Mouse (Mus musculus) brain, embryonic 14.5 days (tissue): ENCODE measurements around the gene Mybbp1a. TPM values are rescaled to one million over a fixed set of nuclear protein-coding genes. Genes with fewer than 3 reads are reported as not detected.

Experiments used
- DNase-seq: peaks from one replicate; pipeline ENCODE4 v3.0.0-alpha.2; 2011; ENCODE audit warnings: low read depth
- CTCF ChIP-seq: fragments of 200-500 bp; IDR thresholded peaks from 2 replicates; pipeline ENCODE4 v1.5.1; 2012; ENCODE audit warnings: inconsistent platforms, mild to moderate bottlenecking, moderate library complexity, borderline replicate concordance; ENCODE audit not compliant: insufficient read depth, insufficient read length; ENCODE audit errors: extremely low read depth
- POLR2A ChIP-seq: fragments of 200-500 bp; IDR thresholded peaks from 2 replicates; pipeline ENCODE4 v1.6.1; 2012; ENCODE audit warnings: mild to moderate bottlenecking, inconsistent platforms, borderline replicate concordance; ENCODE audit not compliant: poor library complexity, insufficient read depth, insufficient read length, severe bottlenecking; ENCODE audit errors: extremely low read depth
- polyA plus RNA-seq: library from polyadenylated mRNA; depleted of rRNA; stranded (reverse); fragments of >200 nt; gene quantifications from 2 replicates; pipeline ENCODE4 v1.2.3, GENCODE M21; 2012

The Mybbp1a gene
- polyA plus RNA-seq, 1 experiment = 74.7 TPM

DNA sequence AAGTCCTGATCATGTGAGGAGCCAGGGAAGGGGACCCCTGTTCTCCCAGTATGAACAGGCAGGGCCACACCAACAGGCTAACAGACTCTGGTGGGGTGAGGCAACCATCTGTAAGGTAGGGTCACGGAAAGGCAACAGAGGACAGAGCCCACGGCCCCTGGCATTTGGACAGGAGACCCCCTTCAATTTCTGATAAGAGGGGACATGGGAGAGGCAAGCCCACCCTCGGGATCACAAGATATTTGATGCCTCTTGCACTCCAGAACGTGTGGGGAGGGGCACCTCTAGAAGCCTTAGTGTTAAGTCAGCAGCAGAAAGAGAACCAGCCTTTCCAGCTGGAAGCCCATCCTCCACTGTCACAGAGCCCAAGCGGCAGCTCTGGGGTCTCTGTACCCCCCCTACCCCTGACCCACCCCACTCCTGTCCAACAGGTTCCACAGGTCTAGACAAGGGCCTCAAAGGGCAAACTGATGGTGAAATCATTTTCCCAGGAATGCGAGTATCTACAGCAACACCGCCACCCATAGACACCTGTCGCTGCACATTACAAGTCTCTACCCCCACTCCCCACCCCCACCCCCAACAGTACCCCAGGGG is 35.0 kb upstream of the Mybbp1a start:
- no peak for TF ChIP-seq POLR2A
- TF ChIP-seq CTCF = no peak
- DNase-seq = no peak

DNA sequence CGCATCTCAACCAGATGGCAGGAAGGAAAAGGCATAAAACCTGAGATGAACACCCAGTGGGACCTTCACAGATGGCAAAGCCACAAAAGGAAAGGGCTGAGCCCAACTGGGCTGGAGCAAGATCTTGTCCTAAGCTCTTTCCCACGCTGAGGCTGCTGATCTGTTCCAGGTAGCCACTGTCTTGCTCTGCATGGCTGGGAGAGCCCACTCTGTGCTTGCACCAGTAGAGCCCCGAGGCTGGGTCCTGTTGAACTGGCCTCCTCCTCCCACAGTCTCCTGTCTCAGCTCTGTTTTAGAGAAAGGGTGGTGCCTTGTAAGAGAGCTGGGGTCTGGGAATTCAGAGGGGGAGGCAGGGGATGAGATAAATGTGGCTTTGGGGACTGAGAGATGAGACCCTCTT is 34.1 kb upstream of the Mybbp1a start:
- no peak for TF ChIP-seq POLR2A
- TF ChIP-seq CTCF = no peak
- no peak for DNase-seq

DNA sequence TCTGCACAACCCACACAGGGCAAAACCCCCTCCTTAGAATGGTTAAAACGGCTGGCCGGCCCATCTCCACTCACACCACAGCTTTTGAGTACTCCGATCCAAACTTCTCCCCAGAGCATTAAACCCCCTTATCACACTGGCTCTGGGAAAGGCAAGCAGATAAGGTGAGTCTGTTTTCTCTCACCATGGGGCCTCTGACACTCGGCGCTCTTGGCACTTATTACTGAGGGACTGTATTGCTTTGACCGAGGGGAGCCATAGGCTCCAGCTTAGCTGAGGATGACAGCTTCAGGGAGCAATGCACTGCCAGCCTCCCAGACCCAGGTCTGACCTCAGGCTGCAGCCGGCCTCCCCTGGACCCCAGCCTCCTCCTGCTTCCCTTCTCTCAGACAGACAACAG is 33.6 kb upstream of the Mybbp1a start:
- TF ChIP-seq CTCF (no peak), POLR2A (no peak)
- no peak for DNase-seq

DNA sequence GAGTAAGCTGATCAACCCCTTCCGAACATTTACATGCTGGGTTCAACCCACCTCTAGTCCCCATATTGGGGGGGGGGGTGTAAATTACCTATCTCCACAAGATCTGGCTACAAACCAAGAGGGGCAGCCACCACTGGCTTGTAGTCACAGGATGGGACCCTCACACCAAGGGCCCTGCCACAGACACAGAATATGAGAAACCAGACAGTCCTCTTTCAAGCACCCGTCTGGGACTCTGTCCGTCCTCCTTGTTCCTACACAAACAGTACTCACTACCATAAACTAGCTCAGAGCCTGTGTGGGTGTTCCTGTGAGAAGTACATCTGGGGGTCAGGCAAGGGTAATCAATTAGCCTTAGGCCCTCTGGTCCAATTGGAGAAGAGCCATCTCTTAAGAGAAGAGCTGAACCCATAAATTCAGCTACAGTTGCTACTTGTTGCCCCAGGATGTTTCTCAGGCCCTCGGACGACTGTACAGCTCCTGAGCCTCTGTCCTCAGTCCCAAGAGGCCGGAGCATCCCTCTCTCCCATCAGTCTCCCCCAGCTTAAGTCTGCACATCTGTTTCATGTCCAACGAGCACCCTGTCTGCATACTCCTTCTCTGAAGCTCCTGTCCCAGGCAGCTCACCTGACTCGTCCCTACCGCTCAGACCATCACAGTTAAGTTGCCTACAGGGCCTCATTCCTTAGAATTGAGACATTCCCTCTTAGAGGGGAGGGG is 32.5 kb upstream of the Mybbp1a start:
- TF ChIP-seq CTCF (no peak), POLR2A (no peak)
- DNase-seq = no peak

DNA sequence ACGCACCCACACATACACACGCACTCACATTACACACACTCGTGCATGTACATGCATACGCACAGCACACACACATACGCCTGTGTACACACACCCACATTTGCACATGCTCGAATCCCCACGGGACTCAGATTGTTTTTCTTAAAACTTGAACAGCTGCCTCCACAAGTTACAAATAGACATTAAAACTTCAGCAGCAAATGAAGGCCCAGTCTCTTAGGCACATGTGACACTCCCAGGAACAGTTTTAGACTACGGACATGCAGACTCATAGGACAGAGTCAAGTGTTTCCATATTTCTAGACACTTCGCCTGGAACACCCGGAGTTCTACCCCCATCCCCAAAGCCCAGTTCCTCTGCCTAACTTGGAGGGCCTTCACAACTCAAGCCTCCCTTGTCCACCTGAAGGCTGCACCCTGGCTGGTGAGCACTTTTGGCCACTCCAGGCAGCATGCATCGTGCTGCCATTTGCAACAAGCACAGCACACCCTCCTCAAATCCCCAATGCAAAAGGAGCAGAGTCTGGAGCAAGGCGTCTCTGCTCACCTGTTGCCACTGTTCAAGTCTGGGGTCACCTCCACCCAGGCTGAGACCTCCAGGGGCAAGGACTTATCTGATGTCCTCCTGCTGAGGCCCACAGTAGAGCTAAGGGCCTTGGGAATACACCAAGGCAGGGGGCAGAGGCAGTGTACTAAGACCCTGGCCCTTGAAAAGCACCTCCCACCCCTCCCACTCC is 31.3 kb upstream of the Mybbp1a start:
- no peak for DNase-seq
- TF ChIP-seq POLR2A (no peak), CTCF (no peak)

DNA sequence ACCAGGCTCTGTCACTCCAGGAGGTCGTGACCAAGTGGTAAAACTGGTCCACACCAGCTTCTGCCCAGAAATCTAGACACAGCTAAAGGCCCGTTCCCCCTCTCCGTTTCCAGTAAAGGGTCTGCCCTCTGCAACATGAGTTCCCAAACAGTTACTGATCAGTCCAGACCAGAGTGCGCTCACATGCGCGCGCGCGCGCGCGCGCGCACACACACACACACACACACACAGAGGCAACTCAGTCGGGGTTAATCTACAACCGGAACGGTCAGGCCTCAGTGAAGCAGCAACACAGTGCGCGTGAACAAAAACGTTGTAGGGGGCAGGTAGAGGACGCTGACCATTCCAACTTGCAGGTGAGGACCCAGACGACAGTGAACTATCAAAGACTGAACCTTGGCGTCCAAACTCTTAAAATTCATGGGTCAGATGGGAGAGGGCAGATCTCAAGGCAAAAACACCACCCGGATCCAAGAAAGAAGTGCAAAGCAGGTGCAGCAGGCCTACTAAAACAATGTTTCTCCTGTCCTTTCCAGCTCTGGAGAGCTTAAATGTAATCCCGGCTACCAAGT is 30.5 kb upstream of the Mybbp1a start:
- TF ChIP-seq CTCF (peak; percentile 45; the same call in 1 of the 2 replicates), POLR2A (no peak)
- no peak for DNase-seq

DNA sequence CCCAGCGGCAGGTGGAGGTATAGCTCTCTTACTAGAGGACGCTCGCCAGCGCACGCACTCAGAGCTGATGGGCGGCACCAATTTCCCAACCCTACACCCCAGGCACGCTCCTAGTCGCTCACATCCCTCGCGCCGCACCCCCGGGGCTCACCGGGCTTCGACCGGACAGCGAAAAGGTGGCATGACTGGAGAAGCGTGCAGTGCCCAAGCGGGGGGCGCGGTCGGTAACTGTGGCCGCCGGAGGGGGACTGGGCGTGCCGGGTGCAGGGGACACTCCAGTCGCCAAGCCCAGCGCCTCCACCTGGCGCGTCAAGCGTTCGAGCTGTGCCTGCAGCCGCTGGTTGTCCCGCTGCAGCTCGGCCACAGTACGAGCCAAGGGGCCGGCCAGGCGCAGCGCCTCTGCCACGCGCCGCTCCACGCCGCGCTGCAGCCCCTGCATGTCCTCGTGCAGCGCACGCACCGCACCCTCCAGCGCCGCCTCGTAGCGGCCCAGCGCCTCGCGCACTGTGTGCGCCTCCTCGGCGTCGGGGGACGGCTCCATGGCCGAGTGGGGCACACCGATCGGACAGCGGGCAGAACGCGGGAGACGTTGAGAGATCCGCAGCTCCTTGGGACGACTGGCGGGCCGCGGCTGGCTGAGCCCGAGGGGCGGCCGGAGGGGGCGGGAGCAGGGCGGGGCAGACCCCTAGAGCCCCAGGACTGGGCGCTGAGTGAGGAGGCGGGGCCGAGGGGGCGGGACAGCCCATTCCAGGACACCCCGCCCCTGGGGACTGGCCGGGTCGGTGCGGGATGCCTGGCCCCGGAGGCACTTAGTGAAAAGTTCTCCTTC is 29.8 kb upstream of the Mybbp1a start, which contains the start of gene Smtnl2:
Gene Smtnl2, minus strand, starts transcription at position 621 of the 829 bp plus-strand sequence.
- DNase-seq = peak; percentile 81
- no peak for TF ChIP-seq CTCF
- no peak for TF ChIP-seq POLR2A

DNA sequence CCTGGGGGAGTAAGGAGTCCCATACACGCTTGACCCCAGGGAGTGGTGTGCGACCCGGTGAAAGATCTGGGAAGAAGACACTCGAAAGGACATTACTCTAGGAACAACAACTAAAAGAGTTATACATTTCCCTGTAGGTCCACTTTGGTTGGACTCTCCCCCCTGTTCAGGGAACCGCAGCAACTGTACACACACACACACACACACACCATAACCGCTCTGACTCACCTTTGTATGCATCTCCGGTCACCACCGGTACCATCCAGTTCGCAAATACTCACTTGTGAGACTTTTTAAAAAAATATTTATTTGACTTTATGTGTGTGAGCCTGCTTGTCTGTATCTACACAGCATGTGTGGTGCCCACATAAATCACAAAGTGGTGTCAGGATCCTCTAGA is 29.2 kb upstream of the Mybbp1a start:
- DNase-seq = no peak
- TF ChIP-seq POLR2A (no peak), CTCF (no peak)

DNA sequence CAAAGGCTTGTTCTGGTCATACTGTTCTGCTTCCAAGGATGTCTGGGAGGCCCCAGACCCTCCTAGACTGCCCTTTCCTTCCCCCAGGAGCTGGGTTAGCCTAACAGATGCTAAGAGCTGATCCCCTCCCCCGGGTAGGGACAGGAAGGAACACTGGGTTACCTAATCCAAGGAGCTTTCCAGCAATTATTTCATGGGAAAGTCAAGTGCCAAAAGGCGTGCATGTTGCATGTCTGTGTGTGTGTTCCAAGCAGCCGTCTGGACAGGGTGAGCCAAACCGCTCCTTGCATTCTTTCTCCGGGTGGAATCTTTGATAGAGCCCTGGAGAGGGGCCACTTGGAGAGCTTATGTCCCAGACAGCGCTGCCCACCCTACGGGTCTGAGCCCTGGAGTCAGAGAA is 28.1 kb upstream of the Mybbp1a start:
- no peak for TF ChIP-seq CTCF
- TF ChIP-seq POLR2A = no peak
- DNase-seq = no peak

DNA sequence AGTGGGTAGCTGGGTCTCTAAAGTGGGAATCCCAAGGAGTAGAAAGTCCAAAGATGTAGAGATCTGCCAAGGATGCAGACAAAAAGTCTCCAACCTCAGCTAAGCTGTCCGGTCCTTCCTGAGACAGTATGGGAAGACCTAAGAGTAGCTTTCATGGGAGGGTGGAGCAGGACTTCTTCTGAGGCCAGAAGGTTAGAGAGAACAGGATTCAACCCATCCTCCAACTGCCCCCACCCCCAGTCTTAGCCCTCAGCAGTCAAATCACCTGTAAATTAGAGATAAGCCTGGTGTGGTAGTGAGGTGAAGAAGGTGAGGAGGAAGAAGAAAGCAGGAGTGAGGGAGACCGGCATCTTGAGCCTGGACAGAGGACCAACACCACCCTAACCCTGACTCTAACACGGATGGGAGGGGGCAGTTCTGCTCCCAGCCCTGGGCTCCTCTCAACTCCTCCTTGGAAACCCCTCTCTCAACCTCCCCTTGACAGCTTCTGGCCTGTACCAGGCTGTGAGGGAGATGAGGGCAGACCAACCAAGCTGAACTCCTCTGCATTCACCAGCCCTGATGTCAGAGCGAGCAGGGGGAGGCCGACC is 27.5 kb upstream of the Mybbp1a start:
- no peak for TF ChIP-seq POLR2A
- TF ChIP-seq CTCF = no peak
- no peak for DNase-seq
